Mouse (Mus musculus): ENCODE measurements at regions not wholly inside any gene's neighbourhood (a gene's known extent, or its start where the extent isn't known, plus 50 kb on each side); places are given as distances from the start of the nearest gene placed in this dataset.

- 84% methylated on average over 5 of the region's 5 CpGs for WGBS
- no peak for ATAC-seq (ENCODE audit: low FRiP score)
- Histone ChIP-seq H3K9ac (no peak overlapping the region), H3K27me3 (no peaks in the 10 kb centered on the region), H3K9me3 (peaks cover 8% of the 10 kb centered on the region; the same call in 1 of the 2 replicates), H3K4me1 (no peaks in the 10 kb centered on the region), H3K36me3 (replicated peaks) (no peaks in the 10 kb centered on the region), H3K4me3 (replicated peaks) (no peak overlapping the region), H3K4me2 (no peak overlapping the region), H3K27ac (no peak overlapping the region)
Observed at GRCm38 (mm10) chr4:127747876-127748275, 222.9 kb downstream of the CK137956 start.

DNA sequence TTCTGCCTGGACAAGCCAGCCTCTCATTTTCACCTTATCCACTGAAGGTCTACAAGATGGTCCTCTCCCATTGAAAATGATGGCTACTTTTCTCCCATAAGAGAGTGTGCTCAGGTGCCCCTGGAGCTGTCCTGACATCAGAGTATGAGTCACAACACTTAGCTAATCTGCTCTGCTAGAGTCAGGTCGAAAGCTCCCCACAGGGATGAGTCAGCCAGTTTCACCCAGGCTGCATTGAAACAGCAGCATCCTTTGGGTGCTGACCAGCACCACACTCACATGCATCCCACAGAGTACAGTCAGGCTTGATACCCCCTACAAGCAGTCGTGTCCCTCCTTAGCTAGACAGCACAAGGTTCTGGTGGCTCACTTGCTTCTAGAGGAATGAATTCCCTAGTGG is 234.0 kb downstream of the CK137956 start:
- H3K9me3 ChIP-seq = 0 out of 2 replicates have a peak, but pooled peaks cover 4% of the 10 kb centered on the region
- ATAC-seq (ENCODE audit: low FRiP score) = no peak
- no peaks in the 10 kb centered on the region for H3K36me3 ChIP-seq (replicated peaks)
- H3K4me2 ChIP-seq = no peak overlapping the region
- H3K27me3 ChIP-seq = peaks cover 9% of the 10 kb centered on the region; the same call in 1 of the 2 replicates
- no peak overlapping the region for H3K9ac ChIP-seq
- 80% methylated on average over 2 of the region's 2 CpGs for WGBS
- peaks cover 5% of the 10 kb centered on the region; the same call in 1 of the 2 replicates for H3K4me1 ChIP-seq
- no peak overlapping the region for H3K4me3 ChIP-seq (replicated peaks)
- H3K27ac ChIP-seq = no peak overlapping the region

GRCm38 (mm10) chr4:127736151-127736550 is 234.6 kb downstream of the CK137956 start:
- no peaks in the 10 kb centered on the region for H3K36me3 ChIP-seq (replicated peaks)
- WGBS = 68% methylated on average over 5 of the region's 5 CpGs
- peaks cover 9% of the 10 kb centered on the region; the same call in 1 of the 2 replicates for H3K27me3 ChIP-seq
- no peak overlapping the region for H3K4me2 ChIP-seq
- H3K9me3 ChIP-seq = 0 out of 2 replicates have a peak, but pooled peaks cover 4% of the 10 kb centered on the region
- H3K9ac ChIP-seq = no peak overlapping the region
- H3K4me1 ChIP-seq = peaks cover 5% of the 10 kb centered on the region; the same call in 1 of the 2 replicates
- no peak overlapping the region for H3K27ac ChIP-seq
- no peak overlapping the region for H3K4me3 ChIP-seq (replicated peaks)
- ATAC-seq (ENCODE audit: low FRiP score) = no peak

DNA sequence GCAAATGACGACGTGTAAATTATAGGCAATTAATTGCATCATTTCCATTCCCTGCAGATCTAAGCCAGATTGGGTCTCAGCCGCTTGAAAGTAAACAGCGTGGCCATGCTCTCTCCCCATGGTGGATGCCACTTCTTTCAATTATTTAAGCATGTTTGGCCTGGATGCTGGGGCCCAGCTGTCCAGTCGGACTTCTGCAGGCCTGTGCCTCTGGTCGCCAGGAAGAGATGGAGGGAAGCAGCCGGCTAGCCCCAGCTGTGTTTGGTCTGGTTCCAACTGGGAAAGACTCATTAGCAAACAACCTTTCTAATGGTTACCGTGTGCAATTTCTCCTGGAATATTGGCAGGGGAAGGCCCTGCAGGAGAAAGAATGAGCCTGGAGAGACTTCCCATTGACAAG is 236.1 kb downstream of the CK137956 start:
- Histone ChIP-seq H3K9ac (no peak overlapping the region), H3K27ac (no peak overlapping the region), H3K4me3 (replicated peaks) (no peak overlapping the region), H3K9me3 (0 out of 2 replicates have a peak, but pooled peaks cover 4% of the 10 kb centered on the region), H3K4me1 (peaks cover 5% of the 10 kb centered on the region; the same call in 1 of the 2 replicates), H3K4me2 (no peak overlapping the region), H3K36me3 (replicated peaks) (no peaks in the 10 kb centered on the region), H3K27me3 (peaks cover 9% of the 10 kb centered on the region; the same call in 1 of the 2 replicates)
- 41% methylated on average over 8 of the region's 8 CpGs for WGBS
- ATAC-seq (ENCODE audit: low FRiP score) = no peak

- Histone ChIP-seq H3K4me1 (no peaks in the 10 kb centered on the region), H3K9me3 (no peaks in the 10 kb centered on the region), H3K9ac (no peak overlapping the region), H3K4me2 (no peak overlapping the region), H3K27me3 (no peaks in the 10 kb centered on the region), H3K4me3 (replicated peaks) (no peak overlapping the region), H3K36me3 (replicated peaks) (no peaks in the 10 kb centered on the region), H3K27ac (no peak overlapping the region)
- ATAC-seq (ENCODE audit: low FRiP score) = no peak
- 85% methylated on average over 5 of the region's 5 CpGs for WGBS
Observed at GRCm38 (mm10) chr4:127718661-127719060, 252.1 kb downstream of the CK137956 start.

DNA sequence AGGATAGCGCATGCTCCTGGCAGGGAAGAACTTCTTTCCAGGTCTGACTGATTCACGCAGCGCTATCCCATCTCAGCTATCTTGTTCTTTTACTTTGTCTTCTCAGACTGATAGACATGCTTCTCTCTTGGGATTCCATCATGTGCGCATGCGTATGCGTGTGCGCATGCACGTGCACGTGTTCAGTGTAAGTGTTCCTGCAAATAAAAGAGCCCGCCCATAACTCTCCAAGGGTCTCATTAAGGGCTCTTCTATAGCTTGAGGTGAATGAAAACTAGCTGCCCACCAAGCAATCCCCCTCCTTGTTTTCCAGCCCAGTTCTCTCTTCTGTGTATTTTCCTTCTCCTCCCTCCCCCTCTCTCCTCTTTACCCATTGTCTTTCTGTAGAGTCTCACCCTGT is 258.5 kb downstream of the CK137956 start:
- H3K27me3 ChIP-seq = no peaks in the 10 kb centered on the region
- no peaks in the 10 kb centered on the region for H3K9me3 ChIP-seq
- no peaks in the 10 kb centered on the region for H3K36me3 ChIP-seq (replicated peaks)
- peaks cover 10% of the 10 kb centered on the region for H3K4me1 ChIP-seq
- H3K9ac ChIP-seq = no peak overlapping the region
- no peak overlapping the region for H3K4me2 ChIP-seq
- H3K4me3 ChIP-seq (replicated peaks) = no peak overlapping the region
- no peak for ATAC-seq (ENCODE audit: low FRiP score)
- WGBS = 88% methylated on average over 10 of the region's 10 CpGs
- no peak overlapping the region for H3K27ac ChIP-seq

GRCm38 (mm10) chr4:127710816-127711215 is 259.9 kb downstream of the CK137956 start:
- no peak overlapping the region for H3K4me3 ChIP-seq (replicated peaks)
- H3K27me3 ChIP-seq = no peaks in the 10 kb centered on the region
- H3K27ac ChIP-seq = no peak overlapping the region
- H3K9me3 ChIP-seq = no peaks in the 10 kb centered on the region
- no peak overlapping the region for H3K4me2 ChIP-seq
- H3K4me1 ChIP-seq = peaks cover 10% of the 10 kb centered on the region
- no peak for ATAC-seq (ENCODE audit: low FRiP score)
- no peak overlapping the region for H3K9ac ChIP-seq
- WGBS = 71% methylated on average over 4 of the region's 4 CpGs
- no peaks in the 10 kb centered on the region for H3K36me3 ChIP-seq (replicated peaks)

DNA sequence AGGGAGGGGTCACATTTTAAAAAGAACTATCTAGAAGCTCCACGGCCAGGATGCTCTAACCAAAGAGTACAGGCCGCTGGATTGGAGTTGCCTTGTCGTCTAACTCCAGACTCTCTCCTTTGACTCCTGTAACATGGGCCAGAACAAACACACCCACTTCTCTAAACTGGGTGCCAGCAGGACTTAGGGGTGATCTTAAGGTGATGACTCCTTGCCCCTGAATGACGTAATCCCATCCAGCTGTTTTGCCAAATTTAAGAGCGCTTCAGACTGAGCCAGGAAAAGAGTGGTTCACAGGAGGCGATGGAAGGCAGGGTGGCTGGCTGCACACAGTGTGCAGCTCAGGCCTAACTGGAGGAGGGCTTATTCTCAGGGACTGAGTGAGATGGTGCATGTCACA is 261.0 kb downstream of the CK137956 start:
- H3K9me3 ChIP-seq = no peaks in the 10 kb centered on the region
- H3K36me3 ChIP-seq (replicated peaks) = no peaks in the 10 kb centered on the region
- no peak for ATAC-seq (ENCODE audit: low FRiP score)
- H3K4me3 ChIP-seq (replicated peaks) = no peak overlapping the region
- no peak overlapping the region for H3K4me2 ChIP-seq
- H3K4me1 ChIP-seq = peaks cover 10% of the 10 kb centered on the region
- H3K27me3 ChIP-seq = no peaks in the 10 kb centered on the region
- H3K27ac ChIP-seq = no peak overlapping the region
- no peak overlapping the region for H3K9ac ChIP-seq
- WGBS = 78% methylated on average over 6 of the region's 6 CpGs

DNA sequence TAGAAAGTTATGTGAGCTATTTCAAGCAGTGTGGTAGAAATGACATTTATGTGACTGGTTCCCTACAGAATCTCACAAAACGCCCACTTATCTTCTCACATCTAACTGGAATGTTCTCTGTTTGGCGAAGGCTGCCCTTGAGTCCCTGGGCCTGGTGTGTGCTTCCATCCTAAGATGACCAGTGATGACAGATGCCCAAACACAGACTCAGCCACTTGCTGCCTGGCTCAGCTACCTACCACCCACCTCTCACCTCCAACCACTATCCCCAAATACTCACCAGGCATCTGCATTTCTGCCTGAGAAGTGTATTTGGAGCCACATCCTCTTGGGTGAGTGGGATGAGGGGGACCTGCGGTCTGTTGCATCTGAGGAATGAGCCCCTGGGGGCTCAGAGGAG is 262.6 kb downstream of the CK137956 start:
- Histone ChIP-seq H3K4me2 (no peak overlapping the region), H3K9me3 (no peaks in the 10 kb centered on the region), H3K4me1 (peaks cover 10% of the 10 kb centered on the region), H3K9ac (no peak overlapping the region), H3K27me3 (no peaks in the 10 kb centered on the region), H3K27ac (no peak overlapping the region), H3K4me3 (replicated peaks) (no peak overlapping the region), H3K36me3 (replicated peaks) (no peaks in the 10 kb centered on the region)
- no peak for ATAC-seq (ENCODE audit: low FRiP score)
- WGBS = 87% methylated on average over 3 of the region's 3 CpGs

- no peaks in the 10 kb centered on the region for H3K36me3 ChIP-seq (replicated peaks)
- ATAC-seq (ENCODE audit: low FRiP score) = no peak
- H3K4me1 ChIP-seq = peaks cover 10% of the 10 kb centered on the region
- no peak overlapping the region for H3K4me2 ChIP-seq
- no peaks in the 10 kb centered on the region for H3K27me3 ChIP-seq
- WGBS = 95% methylated on average over 3 of the region's 3 CpGs
- H3K4me3 ChIP-seq (replicated peaks) = no peak overlapping the region
- H3K9me3 ChIP-seq = no peaks in the 10 kb centered on the region
- H3K27ac ChIP-seq = no peak overlapping the region
- no peak overlapping the region for H3K9ac ChIP-seq
Observed at GRCm38 (mm10) chr4:127707126-127707525, 263.6 kb downstream of the CK137956 start.

DNA sequence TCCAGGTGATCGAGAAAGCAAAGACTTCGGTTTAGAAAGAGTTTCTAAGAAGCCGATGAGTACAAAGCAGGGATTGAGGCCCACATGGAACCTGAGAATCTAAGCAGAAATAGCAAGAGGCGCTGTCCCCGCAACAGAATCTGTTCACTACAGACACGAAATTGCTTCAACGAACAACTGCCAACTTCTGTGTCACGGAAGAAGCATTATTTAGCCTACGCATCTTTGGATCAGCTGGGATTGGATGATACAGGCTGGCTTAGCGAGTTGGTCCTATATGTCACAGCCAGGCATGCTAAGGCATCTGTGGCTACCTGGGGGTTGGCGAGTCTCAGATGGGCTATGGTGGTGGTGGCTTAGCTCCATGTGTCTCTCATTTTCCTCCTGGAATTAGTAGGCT is 269.1 kb downstream of the CK137956 start:
- Histone ChIP-seq H3K27me3 (no peaks in the 10 kb centered on the region), H3K9ac (no peak overlapping the region), H3K27ac (no peak overlapping the region), H3K4me1 (no peaks in the 10 kb centered on the region), H3K36me3 (replicated peaks) (no peaks in the 10 kb centered on the region), H3K4me3 (replicated peaks) (no peak overlapping the region), H3K4me2 (no peak overlapping the region), H3K9me3 (no peaks in the 10 kb centered on the region)
- ATAC-seq (ENCODE audit: low FRiP score) = no peak
- whole genome bisulfite sequencing = 92% methylated on average over 11 of the region's 11 CpGs

DNA sequence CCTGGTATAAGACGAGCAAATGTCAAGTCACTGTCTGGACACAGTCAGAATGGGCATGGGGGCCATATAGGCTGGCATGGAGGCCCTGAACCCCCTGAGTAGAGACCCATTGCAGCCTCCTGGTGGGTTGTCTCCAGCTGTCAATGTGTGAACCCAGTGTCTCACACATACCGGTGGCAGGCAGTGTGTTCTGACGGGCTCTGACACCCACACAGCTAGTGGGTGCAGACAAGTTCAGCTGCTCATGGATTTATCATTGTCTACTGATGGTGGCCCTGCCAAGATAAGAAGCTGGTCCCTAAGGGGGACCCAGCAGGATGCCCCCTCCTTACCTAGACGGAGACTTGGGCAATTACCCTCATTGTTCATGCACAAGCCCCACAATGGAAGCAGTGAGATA is 280.8 kb downstream of the CK137956 start:
- H3K36me3 ChIP-seq (replicated peaks) = no peaks in the 10 kb centered on the region
- H3K27ac ChIP-seq = no peak overlapping the region
- H3K9ac ChIP-seq = no peak overlapping the region
- no peak for ATAC-seq (ENCODE audit: low FRiP score)
- WGBS = 25% methylated on average over 4 of the region's 4 CpGs
- H3K4me3 ChIP-seq (replicated peaks) = no peak overlapping the region
- no peaks in the 10 kb centered on the region for H3K9me3 ChIP-seq
- no peak overlapping the region for H3K4me2 ChIP-seq
- no peaks in the 10 kb centered on the region for H3K27me3 ChIP-seq
- H3K4me1 ChIP-seq = peaks cover 5% of the 10 kb centered on the region; the same call in 1 of the 2 replicates

DNA sequence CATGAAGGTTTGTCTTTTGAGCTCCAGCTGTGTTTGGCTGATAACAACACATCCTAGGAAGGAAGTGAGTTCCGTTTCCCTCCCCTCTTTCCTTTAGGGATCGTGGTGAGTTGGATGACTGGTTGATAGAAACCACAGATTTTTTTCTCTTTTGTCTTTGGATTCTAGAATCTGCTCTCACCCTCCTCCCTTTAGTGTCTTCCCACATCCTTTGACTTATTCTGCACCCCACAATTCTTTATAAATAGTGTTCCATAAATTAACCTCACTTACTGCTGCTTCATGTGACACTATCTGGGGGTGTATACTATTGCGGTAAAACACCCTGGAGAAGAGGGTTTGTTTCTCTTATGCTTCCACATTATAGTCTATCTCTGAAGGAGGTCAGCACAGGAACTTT is 285.7 kb downstream of the CK137956 start:
- H3K9ac ChIP-seq = no peak overlapping the region
- no peaks in the 10 kb centered on the region for H3K9me3 ChIP-seq
- H3K4me2 ChIP-seq = no peak overlapping the region
- H3K36me3 ChIP-seq (replicated peaks) = no peaks in the 10 kb centered on the region
- no peak overlapping the region for H3K27ac ChIP-seq
- H3K27me3 ChIP-seq = no peaks in the 10 kb centered on the region
- 84% methylated on average over 3 of the region's 3 CpGs for WGBS
- H3K4me1 ChIP-seq = peaks cover under 1% of the 10 kb centered on the region; the same call in 1 of the 2 replicates
- H3K4me3 ChIP-seq (replicated peaks) = no peak overlapping the region
- no peak for ATAC-seq (ENCODE audit: low FRiP score)

All from forebrain, embryonic 12.5 days (tissue).